Mouse (Mus musculus) testis, adult 2 months (tissue): ENCODE results near the gene Dscam.

Experiments used
- CTCF ChIP-seq: fragments of 200-500 bp; IDR thresholded peaks from 2 replicates; pipeline ENCODE4 v1.5.1; 2012; ENCODE audit warnings: low read depth, mild to moderate bottlenecking, inconsistent platforms, low read length, moderate library complexity; ENCODE audit not compliant: control insufficient read depth, insufficient read depth, insufficient replicate concordance
- POLR2A ChIP-seq: fragments of 200-500 bp; IDR thresholded peaks from 2 replicates; pipeline ENCODE4 v1.6.1; 2012; ENCODE audit warnings: low read depth, mild to moderate bottlenecking, inconsistent platforms, low read length, moderate library complexity; ENCODE audit not compliant: control insufficient read depth

- TF ChIP-seq CTCF, result no peak
- TF ChIP-seq POLR2A, result no peak
Observed at GRCm38 (mm10) chr16:96759081-96759603, 411.4 kb downstream of the Dscam start.
